Mouse (Mus musculus) liver, embryonic 15.5 days (tissue): ENCODE measurements around the gene Rere. TPM values are rescaled to one million over a fixed set of nuclear protein-coding genes. Genes with fewer than 3 reads are reported as not detected.
A peak's percentile ranks its signal among the peaks of the same experiment; 100 is the strongest.

ENCODE experiments used
- ATAC-seq: fragments of 200-750 bp; cut with Nextera tagmentation; 2 replicates; pipeline ENCODE4 v1.8.0; 2017; ENCODE audit warnings: moderate number of reproducible peaks, mild to moderate bottlenecking, moderate library complexity; ENCODE audit not compliant: insufficient read depth
- H3K27ac ChIP-seq: fragments of 300-500 bp; sonication (generic); replicated peaks from 2 replicates; pipeline ENCODE4 v1.5.1; 2015; ENCODE audit warnings: mild to moderate bottlenecking, inconsistent platforms
- H3K27me3 ChIP-seq: fragments of 300-500 bp; sonication (generic); 2 replicates; pipeline ENCODE4 v1.6.1; 2015; ENCODE audit warnings: mild to moderate bottlenecking, inconsistent platforms
- H3K36me3 ChIP-seq: fragments of 300-500 bp; sonication (generic); replicated peaks from 2 replicates; pipeline ENCODE4 v1.6.1; 2015; ENCODE audit warnings: moderate library complexity, mild to moderate bottlenecking, inconsistent platforms
- H3K4me1 ChIP-seq: fragments of 300-500 bp; sonication (generic); replicated peaks from 2 replicates; pipeline ENCODE4 v1.6.1; 2015; ENCODE audit warnings: inconsistent platforms
- H3K4me2 ChIP-seq: fragments of 300-500 bp; sonication (generic); 2 replicates; pipeline ENCODE4 v1.6.1; 2015; ENCODE audit warnings: moderate library complexity, mild to moderate bottlenecking, inconsistent platforms
- H3K4me3 ChIP-seq: fragments of 300-500 bp; sonication (generic); replicated peaks from 2 replicates; pipeline ENCODE4 v1.5.1; 2015; ENCODE audit warnings: mild to moderate bottlenecking, inconsistent platforms
- H3K9ac ChIP-seq: fragments of 300-500 bp; sonication (generic); 2 replicates; pipeline ENCODE4 v1.6.1; 2015; ENCODE audit warnings: moderate library complexity, mild to moderate bottlenecking, inconsistent platforms
- H3K9me3 ChIP-seq: fragments of 300-500 bp; sonication (generic); replicated peaks from 2 replicates; pipeline ENCODE4 v1.6.1; 2016; ENCODE audit warnings: inconsistent platforms
- whole genome bisulfite sequencing: fragments of 180-500 bp; shearing (Covaris S2); methylation state at CpG from one replicate; pipeline ENCODE4 v1.1.7; 2015; ENCODE audit warnings: mixed read lengths; ENCODE audit not compliant: insufficient replicate concordance; 5-methylcytosine and 5-hydroxymethylcytosine counted together
- polyA plus RNA-seq: library from polyadenylated mRNA; unstranded; fragments of >200 nt; fragmentation: Nextera tagmentation; extraction: Ambion mirVana; gene quantifications from 2 replicates; pipeline ENCODE4 v1.2.1, GENCODE M21; 2015

The Rere gene
- polyA plus RNA-seq, 1 experiment from 2014 or later, result 5.3 TPM

DNA sequence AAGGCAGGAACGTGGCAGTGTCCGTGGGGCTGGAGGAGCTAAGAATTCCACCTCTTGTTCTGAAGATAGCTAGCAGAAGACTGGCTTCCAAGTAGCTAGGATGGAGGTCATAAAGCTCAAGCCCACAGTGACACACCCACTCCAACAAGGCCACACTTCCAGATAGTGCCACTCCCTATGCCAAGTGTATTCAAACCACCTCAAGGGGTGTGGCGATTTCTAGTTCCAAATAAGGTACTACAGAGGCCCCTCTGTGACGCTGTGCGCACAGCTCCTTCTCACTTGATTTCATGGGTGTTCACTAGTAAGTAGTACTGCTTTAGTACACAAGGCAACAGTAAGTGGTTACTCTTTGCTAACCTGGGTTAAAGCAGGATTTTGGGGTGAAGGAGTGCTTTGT, 237.4 kb downstream of the Rere start:
- peak; percentile 89 for ATAC-seq
- Histone ChIP-seq H3K4me1 (peaks cover 71% of the 10 kb centered on the region), H3K27ac (peak overlapping the region; percentile 91), H3K4me3 (peak overlapping the region; percentile 29), H3K36me3 (no peaks in the 10 kb centered on the region), H3K9me3 (no peaks in the 10 kb centered on the region), H3K9ac (no peak overlapping the region; the same call in 1 of the 2 replicates), H3K4me2 (peak overlapping the region; percentile 58), H3K27me3 (no peaks in the 10 kb centered on the region)
- WGBS, result 40% methylated on average over 5 of the region's 5 CpGs

DNA sequence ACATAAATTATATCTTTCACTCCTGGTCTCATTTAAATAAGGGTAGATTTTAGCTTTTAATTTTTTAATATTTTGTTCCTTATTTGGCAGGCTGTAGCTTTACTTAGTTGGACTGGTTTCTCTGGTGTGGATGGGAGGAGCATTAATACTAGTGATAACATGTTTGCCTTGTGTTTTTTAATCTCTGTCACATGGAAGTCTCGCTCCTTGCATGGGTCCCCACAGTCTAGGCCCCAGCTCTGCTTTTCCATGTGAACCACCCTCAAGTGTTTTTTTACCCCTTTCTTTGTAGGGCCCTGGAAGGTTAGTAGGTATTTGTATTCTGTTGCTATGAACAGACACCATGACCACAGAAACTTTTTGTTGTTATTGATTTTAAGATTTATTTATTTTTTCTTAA, 238.6 kb downstream of the Rere start:
- no peaks in the 10 kb centered on the region; the same call in 1 of the 2 replicates for H3K36me3 ChIP-seq
- ATAC-seq, result no peak
- no peak overlapping the region; the same call in 1 of the 2 replicates for H3K4me2 ChIP-seq
- H3K27ac ChIP-seq, result peak overlapping the region; percentile 91
- H3K9ac ChIP-seq, result no peak overlapping the region
- no peaks in the 10 kb centered on the region for H3K27me3 ChIP-seq
- whole genome bisulfite sequencing, result 17% methylated on average over 1 of the region's 1 CpGs
- no peaks in the 10 kb centered on the region for H3K9me3 ChIP-seq
- no peak overlapping the region for H3K4me3 ChIP-seq
- H3K4me1 ChIP-seq, result peaks cover 75% of the 10 kb centered on the region

DNA sequence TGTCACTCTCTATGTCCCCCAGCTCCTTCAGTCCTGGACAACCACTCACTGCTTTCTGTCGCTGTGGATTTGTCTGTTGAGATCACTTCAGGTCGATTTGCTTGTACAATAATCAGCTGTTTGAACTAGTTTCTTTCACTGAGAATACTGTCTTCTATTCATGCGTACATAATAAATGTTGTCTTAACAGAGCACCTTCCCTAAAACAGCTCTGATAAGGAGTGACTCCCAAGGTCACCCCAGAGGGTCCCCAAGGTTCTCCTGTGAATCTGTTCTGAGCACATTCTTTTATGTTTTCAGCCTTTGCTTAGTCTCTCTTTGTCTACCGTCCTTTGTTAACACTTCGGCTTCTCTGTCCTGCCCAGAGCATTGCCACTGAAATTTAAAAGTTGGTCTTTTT, 241.0 kb downstream of the Rere start:
- Histone ChIP-seq H3K4me2 (no peak overlapping the region), H3K4me1 (peaks cover 56% of the 10 kb centered on the region), H3K9me3 (no peaks in the 10 kb centered on the region), H3K27me3 (no peaks in the 10 kb centered on the region), H3K36me3 (no peaks in the 10 kb centered on the region; the same call in 1 of the 2 replicates), H3K4me3 (no peak overlapping the region), H3K9ac (no peak overlapping the region), H3K27ac (peak overlapping the region; percentile 75; the same call in 1 of the 2 replicates)
- no peak for ATAC-seq
- 70% methylated on average over 5 of the region's 5 CpGs for WGBS

DNA sequence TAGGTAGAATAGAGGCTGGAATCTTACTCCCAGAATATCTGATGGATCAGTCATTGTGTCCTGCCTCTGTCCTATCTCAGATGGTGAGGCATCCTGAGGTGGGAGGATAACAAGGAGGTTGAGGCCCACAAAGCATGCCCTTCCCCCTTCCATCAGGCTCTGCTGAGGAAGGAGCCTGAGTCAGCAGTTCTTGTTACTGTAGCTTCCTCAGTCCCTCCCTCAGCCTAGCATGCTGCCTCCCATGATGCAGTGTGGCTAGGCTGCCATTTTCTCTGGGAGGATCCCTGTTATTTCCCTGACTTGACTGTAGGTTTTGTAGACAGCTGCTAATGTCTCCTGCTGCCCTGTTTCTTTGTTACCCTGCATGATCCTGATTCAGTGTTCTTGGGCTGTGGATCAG, 241.9 kb downstream of the Rere start:
- H3K27me3 ChIP-seq, result no peaks in the 10 kb centered on the region
- no peaks in the 10 kb centered on the region for H3K9me3 ChIP-seq
- no peaks in the 10 kb centered on the region; the same call in 1 of the 2 replicates for H3K36me3 ChIP-seq
- H3K9ac ChIP-seq, result no peak overlapping the region
- H3K27ac ChIP-seq, result peak overlapping the region; percentile 75
- H3K4me1 ChIP-seq, result peaks cover 47% of the 10 kb centered on the region
- peak overlapping the region; percentile 27; the same call in 1 of the 2 replicates for H3K4me2 ChIP-seq
- ATAC-seq, result peak; percentile 69
- H3K4me3 ChIP-seq, result no peak overlapping the region

DNA sequence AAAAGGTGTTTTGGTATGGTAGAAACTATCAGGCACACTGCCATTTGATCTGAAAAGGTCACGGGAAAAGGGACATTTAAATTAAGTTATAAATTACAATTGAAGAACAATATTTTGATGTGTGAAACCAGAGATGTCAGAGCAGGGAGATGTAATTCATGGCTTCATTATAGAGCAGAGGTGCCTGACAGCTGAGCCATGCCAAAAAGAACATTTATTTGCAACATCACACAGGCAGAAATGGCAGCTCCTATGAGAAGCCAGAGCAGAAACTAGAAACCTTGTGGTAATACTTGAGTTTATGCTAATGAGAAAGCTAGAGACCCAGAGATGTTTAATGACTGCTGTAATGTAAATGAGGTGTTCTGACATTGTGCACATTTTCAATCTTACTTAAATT, 244.8 kb downstream of the Rere start:
- Histone ChIP-seq H3K9me3 (no peaks in the 10 kb centered on the region), H3K4me2 (no peak overlapping the region), H3K9ac (no peak overlapping the region), H3K4me3 (no peak overlapping the region), H3K27me3 (no peaks in the 10 kb centered on the region), H3K36me3 (no peaks in the 10 kb centered on the region; the same call in 1 of the 2 replicates), H3K4me1 (peaks cover 29% of the 10 kb centered on the region), H3K27ac (no peak overlapping the region)
- WGBS, result 80% methylated on average over 1 of the region's 1 CpGs
- ATAC-seq, result no peak

DNA sequence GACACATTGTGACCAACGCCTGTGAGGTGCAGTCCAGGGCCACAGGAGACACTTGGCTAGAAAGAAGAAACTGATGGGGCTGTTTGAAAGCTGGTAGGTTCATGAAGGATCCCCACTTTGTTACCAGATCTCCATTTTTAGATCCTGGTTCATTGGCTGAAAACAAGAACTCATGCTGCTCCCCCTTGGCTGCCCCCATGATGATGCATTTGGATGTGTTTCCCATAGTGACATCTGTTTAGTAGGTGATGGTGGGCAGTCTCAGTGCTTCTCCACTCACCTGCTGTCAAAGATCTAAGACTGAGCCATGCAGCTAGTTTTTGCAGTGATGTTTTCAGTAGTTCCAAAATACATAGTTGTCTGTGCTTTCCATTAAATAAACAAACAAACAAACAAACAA, 247.0 kb downstream of the Rere start:
- no peak overlapping the region for H3K4me2 ChIP-seq
- no peaks in the 10 kb centered on the region for H3K9me3 ChIP-seq
- H3K4me1 ChIP-seq, result peaks cover 8% of the 10 kb centered on the region
- no peaks in the 10 kb centered on the region; the same call in 1 of the 2 replicates for H3K36me3 ChIP-seq
- no peaks in the 10 kb centered on the region for H3K27me3 ChIP-seq
- ATAC-seq, result no peak
- 70% methylated on average over 1 of the region's 1 CpGs for WGBS
- no peak overlapping the region for H3K4me3 ChIP-seq
- H3K27ac ChIP-seq, result no peak overlapping the region
- H3K9ac ChIP-seq, result no peak overlapping the region

DNA sequence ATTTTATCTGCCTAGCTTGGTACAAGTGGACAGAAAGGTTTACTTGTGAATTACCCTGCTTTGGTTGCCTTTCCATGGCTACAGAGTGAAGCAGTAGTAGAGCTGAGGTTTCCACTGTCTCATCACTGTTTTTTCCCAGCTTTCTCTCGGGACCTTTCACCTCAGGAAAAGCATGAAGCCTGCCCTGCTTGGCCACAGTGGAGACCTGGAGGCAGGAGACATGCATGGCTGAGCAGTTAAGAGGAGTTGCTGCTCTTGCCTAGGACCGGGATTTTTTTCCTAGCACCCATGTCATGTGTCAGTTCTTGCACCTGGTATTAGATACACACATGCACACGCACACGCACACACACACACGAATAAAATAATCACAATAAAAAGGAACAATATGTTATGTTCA, 247.4 kb downstream of the Rere start:
- no peak overlapping the region for H3K27ac ChIP-seq
- ATAC-seq, result no peak
- H3K4me3 ChIP-seq, result no peak overlapping the region
- no peak overlapping the region for H3K9ac ChIP-seq
- no peaks in the 10 kb centered on the region; the same call in 1 of the 2 replicates for H3K36me3 ChIP-seq
- H3K27me3 ChIP-seq, result no peaks in the 10 kb centered on the region
- H3K4me2 ChIP-seq, result no peak overlapping the region
- 81% methylated on average over 5 of the region's 5 CpGs for WGBS
- peaks cover 4% of the 10 kb centered on the region for H3K4me1 ChIP-seq
- no peaks in the 10 kb centered on the region for H3K9me3 ChIP-seq

DNA sequence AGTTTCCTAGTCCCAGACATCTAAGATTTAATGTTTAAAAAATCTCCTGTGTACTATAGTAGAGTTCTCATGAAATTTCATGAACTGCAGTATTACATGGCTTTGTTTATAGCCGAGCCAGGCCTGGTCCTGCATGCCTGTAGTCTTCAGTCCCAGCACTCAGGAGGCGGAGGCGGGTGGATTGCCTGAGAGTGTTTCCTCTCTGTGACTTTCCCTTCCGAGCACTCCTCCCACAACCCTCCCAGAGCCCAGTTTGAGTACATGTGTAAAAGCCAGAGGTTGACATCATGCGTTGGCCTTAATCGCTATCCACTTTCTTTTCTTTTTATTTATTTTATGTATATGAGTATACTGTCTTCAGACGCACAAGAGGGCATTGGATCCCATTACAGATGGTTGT, 250.4 kb downstream of the Rere start:
- ATAC-seq, result no peak
- Histone ChIP-seq H3K36me3 (peaks cover 4% of the 10 kb centered on the region; the same call in 1 of the 2 replicates), H3K9ac (no peak overlapping the region), H3K4me2 (no peak overlapping the region), H3K4me3 (no peak overlapping the region), H3K4me1 (no peaks in the 10 kb centered on the region), H3K27me3 (no peaks in the 10 kb centered on the region), H3K27ac (no peak overlapping the region), H3K9me3 (no peaks in the 10 kb centered on the region)
- WGBS, result 76% methylated on average over 7 of the region's 7 CpGs

DNA sequence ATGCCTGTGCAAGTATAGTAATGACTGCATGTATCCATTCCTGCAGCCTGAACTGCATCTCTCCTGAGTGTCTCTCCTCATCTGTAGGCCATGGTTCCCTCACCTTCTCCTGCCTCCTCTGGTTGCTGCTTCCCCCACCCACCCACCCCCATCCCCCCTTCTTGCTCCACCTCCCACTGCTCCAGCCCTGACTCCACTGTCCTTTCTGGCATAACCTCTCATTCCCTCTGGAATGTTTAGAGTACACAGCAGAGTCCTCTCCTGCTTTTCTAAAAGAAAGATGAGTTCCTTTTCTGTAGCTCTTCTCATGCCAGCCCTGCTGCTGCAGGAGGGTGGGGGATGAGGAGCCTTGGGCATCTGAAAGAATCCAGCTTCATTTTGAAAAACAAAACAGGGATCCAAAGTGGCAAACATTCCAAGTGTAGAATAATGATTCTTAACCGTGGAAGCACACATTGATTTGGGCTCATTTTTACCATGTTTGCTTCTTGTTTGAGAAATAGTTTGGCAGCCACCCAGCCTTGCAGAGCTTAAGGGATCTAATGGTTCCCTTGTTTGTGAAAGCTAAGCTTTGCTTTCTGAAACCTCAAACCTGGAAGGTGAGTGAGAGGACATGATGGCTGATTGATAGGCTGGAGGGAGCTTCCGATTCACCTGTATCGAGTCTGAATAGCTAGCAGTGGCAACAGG, 255.5 kb downstream of the Rere start:
- WGBS, result 72% methylated on average over 3 of the region's 3 CpGs
- no peaks in the 10 kb centered on the region for H3K4me1 ChIP-seq
- H3K36me3 ChIP-seq, result peaks cover 8% of the 10 kb centered on the region
- H3K27ac ChIP-seq, result no peak overlapping the region
- H3K9ac ChIP-seq, result no peak overlapping the region
- H3K9me3 ChIP-seq, result no peaks in the 10 kb centered on the region
- no peak overlapping the region for H3K4me2 ChIP-seq
- H3K4me3 ChIP-seq, result no peak overlapping the region
- H3K27me3 ChIP-seq, result no peaks in the 10 kb centered on the region
- no peak for ATAC-seq

DNA sequence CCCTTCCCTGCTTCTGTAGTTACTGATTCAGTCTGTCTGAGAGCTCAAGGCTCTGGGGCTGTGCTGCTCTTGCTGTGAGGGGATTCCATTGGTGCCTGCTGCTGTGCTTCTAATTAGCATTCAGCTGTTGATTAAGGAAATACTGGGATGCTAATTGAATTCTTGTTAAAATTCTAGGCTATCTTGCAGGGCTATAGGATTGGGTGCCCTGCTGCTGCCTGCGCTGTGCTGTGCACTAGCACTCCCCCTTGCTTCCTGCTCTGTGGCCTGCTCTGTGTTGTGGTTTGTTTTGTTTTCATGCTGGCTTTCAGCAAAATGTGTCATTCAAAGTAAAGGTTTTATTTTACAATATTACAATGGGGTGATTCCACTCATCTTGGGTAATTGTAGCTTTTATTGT, 258.4 kb downstream of the Rere start:
- Histone ChIP-seq H3K36me3 (peaks cover 7% of the 10 kb centered on the region), H3K27me3 (no peaks in the 10 kb centered on the region), H3K9ac (no peak overlapping the region), H3K4me1 (peaks cover 16% of the 10 kb centered on the region), H3K9me3 (no peaks in the 10 kb centered on the region), H3K27ac (no peak overlapping the region), H3K4me2 (no peak overlapping the region), H3K4me3 (no peak overlapping the region)
- WGBS, result 69% methylated on average over 1 of the region's 1 CpGs
- no peak for ATAC-seq

DNA sequence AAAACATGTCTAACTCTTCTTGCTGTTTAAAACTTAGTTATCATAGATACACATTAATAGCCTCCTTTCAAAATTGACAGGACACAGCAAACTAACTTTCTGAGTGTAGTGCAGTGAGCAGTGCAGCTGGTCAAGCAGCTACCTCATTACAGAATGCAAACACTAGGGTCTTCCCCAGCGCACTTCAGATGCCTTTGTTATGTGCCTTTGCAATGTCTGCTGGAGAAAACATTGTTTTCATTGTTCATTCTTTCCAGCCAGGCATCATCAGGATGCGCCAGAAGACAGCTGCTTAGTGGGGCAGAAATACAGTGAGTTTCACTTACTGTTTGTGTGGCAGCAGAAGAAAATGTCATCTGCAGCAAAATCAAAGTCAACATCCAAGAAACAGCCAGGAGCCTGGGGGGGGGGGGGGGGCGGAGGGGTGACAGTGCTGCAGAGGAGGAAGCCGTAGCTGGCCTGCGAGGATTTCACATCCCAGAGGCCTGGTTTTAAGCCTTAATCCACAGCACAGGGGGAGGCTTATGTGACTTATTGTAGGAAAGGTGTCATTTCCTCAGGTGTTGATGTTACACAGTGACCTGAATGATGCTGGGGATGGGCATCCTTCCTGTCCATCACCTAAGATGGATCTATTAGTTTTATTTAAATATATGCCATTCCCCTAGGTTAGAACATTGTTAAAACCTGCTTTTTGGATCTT, 259.1 kb downstream of the Rere start:
- Histone ChIP-seq H3K4me1 (peaks cover 19% of the 10 kb centered on the region), H3K36me3 (peaks cover 4% of the 10 kb centered on the region), H3K27me3 (no peaks in the 10 kb centered on the region), H3K9ac (no peak overlapping the region), H3K4me2 (no peak overlapping the region), H3K9me3 (no peaks in the 10 kb centered on the region), H3K4me3 (no peak overlapping the region), H3K27ac (no peak overlapping the region)
- ATAC-seq, result no peak
- WGBS, result 74% methylated on average over 5 of the region's 5 CpGs
